1 mouse cellular context compared by ENCODE assay signal in genomic region chr2:164761502-164761901, GRCm38 (mm10).
TF ChIP-seq lines count a peak whose summit lies in the region.

No protein-coding gene starts in this region.

TF ChIP-seq in MEL, 35 proteins besides CTCF, POLR2A, EP300 and RAD21:
- TF ChIP-seq TAL1 (IDR thresholded peaks at IDR 0.05; ENCODE audit: low read length) = 0 out of 2 replicates have a peak, but pooled peaks have one; percentile 14
- TF ChIP-seq USF1 (IDR thresholded peaks at IDR 0.05; ENCODE audit: low read depth, low read length) = no peak
- no peak for TF ChIP-seq MAZ (IDR thresholded peaks at IDR 0.05; ENCODE audit: low read depth, low read length)
TF ChIP-seq in MEL: peak in this region for 1.
